Mouse (Mus musculus): ENCODE results near the gene Mark3.

DNA sequence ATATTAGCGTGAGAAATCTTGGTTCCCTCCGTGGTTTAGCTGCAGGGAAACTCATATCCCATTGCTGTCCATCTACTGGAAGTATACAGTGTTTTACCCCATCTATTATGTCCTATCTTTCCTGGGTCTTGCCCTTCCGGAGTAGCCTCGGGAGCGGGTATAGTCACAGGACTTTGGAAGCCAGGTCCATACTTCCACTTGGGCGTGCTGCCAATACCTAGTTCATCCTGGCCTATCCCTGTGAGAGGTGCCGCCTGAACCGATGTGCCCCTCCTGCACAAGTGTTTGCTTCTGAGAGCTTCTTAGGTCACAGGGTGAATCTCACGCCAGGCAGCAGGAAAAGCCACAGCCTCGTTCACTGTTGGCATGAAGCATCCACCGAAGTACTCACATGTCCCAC is 115.1 kb downstream of the Mark3 start:
- TF ChIP-seq CTCF (IDR thresholded peaks at IDR 0.05; ENCODE audit: low read depth) (no peak), EP300 (IDR thresholded peaks at IDR 0.05; ENCODE audit: low read depth) (no peak)

All from liver, embryonic 14.5 days (tissue).